Mouse (Mus musculus): ENCODE measurements at regions not wholly inside any gene's neighbourhood (a gene's known extent, or its start where the extent isn't known, plus 50 kb on each side); places are given as distances from the start of the nearest gene placed in this dataset.

DNA sequence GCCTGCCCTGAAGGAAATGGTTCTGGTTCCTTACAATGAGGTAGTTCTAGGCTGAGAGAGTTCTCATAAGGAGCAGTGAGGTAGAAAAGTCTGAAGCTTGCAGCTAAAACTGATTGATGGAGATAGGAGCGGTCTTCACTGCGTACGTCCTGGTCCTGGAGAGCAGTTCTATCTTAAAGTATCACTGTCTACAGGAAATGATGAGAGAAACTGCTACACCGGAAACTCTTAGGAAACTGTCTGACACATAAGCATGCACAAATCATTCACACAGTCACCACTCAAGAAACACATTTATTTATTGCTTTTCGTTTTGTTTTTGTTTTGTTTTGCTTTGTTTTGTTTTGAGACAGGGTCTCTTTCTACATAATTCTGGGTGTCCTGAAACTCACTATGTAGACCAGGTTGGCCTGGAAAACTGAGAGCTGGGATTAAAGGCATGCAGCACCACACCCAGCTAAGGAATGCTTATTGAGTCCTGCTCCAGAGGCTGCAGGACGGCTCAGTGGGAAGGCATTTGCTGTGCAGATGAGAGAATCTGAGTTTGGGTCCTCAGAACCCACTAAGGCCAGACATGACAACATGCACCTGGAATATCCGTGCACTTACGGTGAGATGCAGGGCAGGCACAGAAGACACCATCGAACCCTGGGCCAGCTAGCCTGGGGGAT, 55.4 kb upstream of the Arglu1 start:
- TF ChIP-seq CTCF (IDR thresholded peaks at IDR 0.05; ENCODE audit: borderline replicate concordance, extremely low read depth, insufficient read depth, insufficient read length) (no peak), POLR2A (IDR thresholded peaks at IDR 0.05; ENCODE audit: borderline replicate concordance, extremely low read depth, insufficient read depth, insufficient read length, poor library complexity, severe bottlenecking) (no peak)
- DNase-seq (ENCODE audit: low read depth) = no peak
